Mouse (Mus musculus) heart, adult 8-10 months (tissue): ENCODE data around the gene Crisp4. TPM values are rescaled to one million over a fixed set of nuclear protein-coding genes. Genes with fewer than 3 reads are reported as not detected.

Source experiments
- DNase-seq: peaks from one replicate; pipeline ENCODE4 v3.0.0; 2022; ENCODE audit warnings: low spot score
- total RNA-seq, 4 experiments: library from RNA; stranded (reverse); gene quantifications; 2 replicates each; pipeline ENCODE4 v1.2.4; 2022

Gene Crisp4
- not detected for total RNA-seq

DNA sequence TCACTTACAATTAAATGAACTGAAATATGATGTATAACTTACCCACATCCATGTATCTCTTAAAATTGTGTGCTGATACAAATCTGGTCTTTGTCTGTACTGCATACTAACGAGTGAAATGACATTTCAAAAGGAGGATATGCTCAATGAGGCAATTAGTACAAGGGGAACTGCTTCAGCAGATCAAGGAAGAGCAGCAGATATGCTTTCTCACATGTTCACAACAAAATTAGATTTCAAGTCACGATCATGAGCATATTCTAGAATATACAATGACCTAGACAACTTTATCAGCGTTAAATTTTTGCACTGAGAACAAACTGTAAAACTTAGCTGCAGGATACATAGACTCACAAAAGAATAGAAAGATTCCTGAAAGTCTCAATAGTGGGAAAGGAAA, at the start of gene Crisp4:
Crisp4 (minus strand) TSS at position 101 of the 400 bp plus-strand sequence.
- no peak for DNase-seq

GRCm38 (mm10) chr1:18191719-18192118, 46.0 kb upstream of the Crisp4 start:
- no peak for DNase-seq

DNA sequence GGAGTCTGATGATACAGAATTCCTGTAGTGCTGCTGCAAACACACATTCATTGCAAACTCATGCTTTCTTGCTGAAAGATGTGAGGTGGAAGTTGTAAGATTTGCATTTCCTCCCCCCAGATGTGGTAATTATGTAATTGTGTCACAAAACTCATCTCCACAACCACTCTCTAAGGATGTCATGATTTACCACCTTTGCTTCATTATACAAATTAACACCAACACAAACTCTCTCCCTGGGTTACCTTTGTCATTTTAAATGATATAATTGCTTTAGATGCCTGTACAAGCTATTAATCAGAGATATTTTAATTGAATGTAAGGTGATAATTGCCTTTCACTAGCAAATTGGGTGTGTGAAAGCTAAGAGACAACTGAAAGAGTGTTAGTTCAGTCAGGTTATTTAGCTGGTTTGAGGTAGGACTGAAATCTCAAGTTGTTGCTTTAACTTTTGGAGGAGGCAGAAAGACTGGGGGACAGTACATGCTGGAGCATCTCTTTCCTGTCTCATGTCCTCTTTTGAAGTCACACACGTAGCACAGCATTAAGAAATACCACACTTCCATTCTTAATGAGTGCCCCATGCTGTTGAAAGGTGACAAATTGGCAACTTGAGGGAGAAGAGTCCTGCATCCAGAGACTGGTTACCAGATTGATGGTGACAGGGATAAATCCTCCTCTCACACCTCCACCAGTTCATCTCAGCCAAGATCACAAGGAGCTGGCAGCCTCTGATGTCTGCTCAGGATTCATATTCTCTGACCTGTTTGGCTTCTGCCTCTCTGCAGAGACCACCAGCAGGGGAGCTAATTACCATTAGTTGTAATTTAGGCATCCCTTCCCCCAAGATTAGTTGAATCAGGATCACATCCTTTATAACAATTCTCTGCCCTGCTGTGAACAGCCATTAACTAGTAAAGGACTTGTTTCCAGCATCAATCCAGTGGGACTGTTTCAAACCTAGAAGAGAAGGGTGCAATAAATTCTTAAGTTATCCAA, 45.3 kb upstream of the Crisp4 start:
- no peak for DNase-seq

GRCm38 (mm10) chr1:18181167-18181566, 35.5 kb upstream of the Crisp4 start:
- DNase-seq, result no peak

DNA sequence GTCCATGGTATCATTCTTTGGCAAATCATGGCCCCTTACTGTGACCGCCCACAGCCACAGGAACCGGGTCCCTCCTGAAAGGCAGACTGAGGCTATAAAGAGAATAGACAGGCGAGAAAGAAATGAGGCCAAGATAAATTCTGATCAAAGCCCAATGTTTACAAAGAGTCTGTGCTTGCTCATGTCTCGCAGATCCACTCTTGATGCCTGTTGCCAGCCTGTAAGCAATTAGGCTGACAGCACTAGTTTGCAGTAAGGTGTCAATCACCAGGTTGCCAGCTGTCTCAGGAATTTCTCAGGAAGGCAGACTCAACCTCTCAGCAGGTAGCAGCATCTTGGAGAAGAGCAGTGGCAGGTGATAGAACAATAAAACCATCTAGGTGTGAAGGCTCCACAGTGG, 24.9 kb upstream of the Crisp4 start:
- no peak for DNase-seq

DNA sequence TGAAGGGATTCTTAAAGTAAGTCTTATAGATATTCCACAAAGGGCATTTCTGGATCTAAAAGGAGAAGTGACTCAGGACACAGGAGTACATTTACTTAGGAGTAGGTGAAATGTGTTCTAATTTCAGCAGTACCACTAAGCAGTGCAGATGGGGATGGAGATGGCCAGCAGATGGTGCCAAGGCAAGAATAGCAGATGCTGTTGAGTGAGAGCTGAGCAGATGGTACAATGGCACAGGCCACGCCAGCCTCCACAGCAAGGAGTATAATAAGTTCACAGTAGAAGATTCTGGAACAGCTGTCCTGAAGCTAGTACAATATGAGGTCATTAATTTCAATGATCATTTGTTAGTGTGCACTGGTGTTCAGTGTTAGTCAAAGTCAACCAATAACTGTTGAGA, 22.6 kb upstream of the Crisp4 start:
- DNase-seq, result no peak

- no peak for DNase-seq
Observed at GRCm38 (mm10) chr1:18159082-18159481, 13.4 kb upstream of the Crisp4 start.

DNA sequence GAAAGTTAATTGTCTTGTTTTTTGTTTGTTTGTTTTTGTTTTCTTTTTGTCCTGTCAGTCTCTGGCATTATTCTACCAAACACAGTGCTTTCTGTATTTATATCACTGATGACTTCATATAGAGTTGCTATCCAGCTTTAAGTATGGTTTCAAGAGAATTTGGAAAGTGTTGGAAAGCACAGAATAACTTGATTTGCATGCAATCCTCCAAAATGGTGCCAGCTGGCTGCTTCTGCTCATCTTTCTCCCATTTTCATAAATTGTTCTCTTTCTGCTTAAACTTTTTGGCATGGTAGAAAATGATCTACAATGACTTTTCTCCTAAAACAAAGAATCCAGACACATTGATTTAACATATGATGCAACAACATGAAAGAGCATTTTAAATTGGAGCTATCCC, 2.5 kb upstream of the Crisp4 start:
- no peak for DNase-seq

GRCm38 (mm10) chr1:18131691-18132090, 14.0 kb downstream of the Crisp4 start:
- no peak for DNase-seq

DNA sequence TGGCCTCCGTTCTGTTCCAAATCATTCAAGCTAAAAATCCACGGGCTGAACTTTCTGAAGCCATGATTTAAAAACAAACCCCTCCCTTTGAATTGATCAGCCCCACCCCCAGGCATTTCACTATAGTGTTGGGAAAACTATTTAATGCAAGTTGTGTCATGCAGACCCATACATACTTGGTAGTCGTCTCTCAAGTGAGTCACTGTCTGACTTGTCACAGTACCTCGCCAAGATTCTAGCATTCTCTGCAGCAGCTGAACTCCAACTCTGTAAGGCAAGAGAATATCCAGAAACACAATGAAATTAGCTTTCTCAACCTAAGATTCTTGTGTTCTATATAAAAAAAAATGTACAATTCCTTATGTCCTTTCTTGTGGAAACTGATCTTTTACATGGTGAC, 15.7 kb downstream of the Crisp4 start:
- DNase-seq, result no peak

GRCm38 (mm10) chr1:18106720-18107355, 38.9 kb downstream of the Crisp4 start:
- no peak for DNase-seq

GRCm38 (mm10) chr1:18105866-18106529, 39.7 kb downstream of the Crisp4 start:
- DNase-seq, result no peak

GRCm38 (mm10) chr1:18105029-18105865, 40.5 kb downstream of the Crisp4 start:
- no peak for DNase-seq

Other genes with a start within 250 kb of the Crisp4 start
- gene Defb18, start 91.5 kb upstream of the Crisp4 start, total RNA-seq, result not detected
- not detected for gene Defb41, start 119.2 kb upstream of the Crisp4 start, total RNA-seq